Mouse (Mus musculus): Measurements from ENCODE around the gene Coa4.

Coa4 gene

DNA sequence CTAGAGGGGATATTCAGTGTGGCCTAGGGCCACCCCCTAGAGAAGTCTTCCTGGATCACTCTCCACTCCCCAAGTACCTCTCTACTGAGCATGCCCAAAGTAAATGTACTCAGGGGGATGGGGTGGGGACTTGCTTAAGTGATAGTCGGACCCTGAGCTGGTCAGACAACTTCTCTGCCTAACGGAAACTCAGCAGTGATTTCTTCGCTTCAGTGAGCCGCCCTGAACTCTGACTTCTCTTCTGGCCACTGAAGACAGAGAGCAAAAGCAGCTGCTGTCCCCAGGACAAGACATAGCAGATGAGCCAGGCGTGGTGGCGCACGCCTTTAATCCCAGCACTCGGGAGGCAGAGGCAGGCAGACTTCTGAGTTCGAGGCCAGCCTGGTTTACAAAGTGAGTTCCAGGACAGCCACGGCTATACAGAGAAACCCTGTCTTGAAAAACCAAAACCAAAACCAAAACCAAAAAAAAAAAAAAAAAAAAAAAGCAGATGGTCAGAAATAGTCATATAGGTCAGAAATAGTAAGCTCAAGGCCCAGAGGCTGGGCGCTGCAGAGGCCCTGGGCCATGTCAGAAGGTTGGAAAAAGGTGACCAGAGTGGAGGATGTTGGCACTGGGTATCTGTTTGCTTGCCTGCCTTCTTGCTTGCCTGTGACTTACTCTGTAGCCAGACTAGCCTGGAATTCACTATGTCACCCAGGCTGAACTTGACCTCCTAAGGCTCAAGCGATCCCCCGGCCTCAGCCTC is 32.0 kb upstream of the Coa4 start:
- no peak for DNase-seq (ENCODE audit: low read depth, low spot score)

DNA sequence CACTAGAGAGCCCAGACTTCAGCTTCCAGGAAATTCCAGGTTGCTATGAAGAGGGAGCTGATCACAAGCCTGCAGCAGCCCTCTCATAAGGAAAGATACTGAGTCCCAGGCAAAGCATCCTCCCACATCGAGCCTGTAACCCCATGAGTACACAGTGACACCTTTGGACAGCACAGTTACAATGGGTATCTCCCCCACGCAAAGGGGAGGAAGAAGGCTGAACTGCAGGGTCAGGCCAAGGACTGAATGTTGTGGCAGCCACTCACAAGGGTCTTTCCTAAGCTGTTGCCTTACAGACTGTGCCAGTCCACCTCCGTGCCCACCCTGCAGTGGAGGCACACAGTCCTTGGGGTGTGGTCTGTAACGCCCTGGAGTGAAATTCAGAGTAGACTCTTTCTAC is 30.4 kb upstream of the Coa4 start:
- DNase-seq (ENCODE audit: low read depth, low spot score): no peak

GRCm38 (mm10) chr7:100508670-100509069 is 28.2 kb upstream of the Coa4 start:
- no peak for DNase-seq (ENCODE audit: low read depth, low spot score)

DNA sequence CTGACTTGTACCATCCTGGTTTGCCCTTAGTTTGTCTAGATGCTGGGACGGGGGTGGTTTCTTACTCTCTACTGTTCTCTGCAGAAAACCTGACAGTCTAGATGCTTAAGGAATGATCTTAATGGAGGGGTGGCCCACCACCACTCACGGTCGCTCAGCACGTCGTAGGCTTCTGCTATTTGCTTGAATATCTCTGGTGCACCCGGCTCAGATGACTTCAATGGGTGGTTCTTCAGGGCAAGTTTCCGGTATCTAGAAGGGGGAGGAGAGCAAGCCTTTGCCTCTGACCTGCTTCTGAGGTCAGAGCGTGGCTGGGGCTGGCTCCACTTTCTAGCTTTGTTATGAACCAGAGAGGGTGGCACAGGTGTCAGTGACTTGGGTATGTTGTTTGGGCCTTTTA is 25.3 kb upstream of the Coa4 start:
- no peak for DNase-seq (ENCODE audit: low read depth, low spot score)

DNA sequence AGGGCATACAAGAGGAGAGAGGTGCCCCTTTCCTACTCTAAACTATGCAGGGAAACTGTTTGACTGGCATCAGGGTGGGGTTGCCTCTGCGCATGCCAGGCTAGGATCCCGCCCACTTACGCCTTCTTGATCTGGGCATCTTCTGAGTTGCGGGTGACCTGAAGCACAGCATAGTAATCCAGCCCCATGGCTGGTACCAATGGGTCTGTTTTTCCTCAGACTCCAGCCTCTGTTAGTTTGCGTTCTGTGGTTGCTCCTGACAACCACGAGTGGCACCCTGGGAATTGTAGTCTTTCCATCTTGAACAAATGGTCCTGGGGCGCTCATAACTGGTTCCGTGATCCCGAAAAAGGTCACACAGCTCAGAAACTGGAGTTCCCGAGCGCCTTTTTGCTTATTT is 22.3 kb upstream of the Coa4 start, which contains the start of gene Dnajb13:
Dnajb13 (minus strand) TSS at position 388 of the 400 bp plus-strand sequence.
- DNase-seq (ENCODE audit: low read depth, low spot score): no peak

GRCm38 (mm10) chr7:100520204-100520603 is 16.7 kb upstream of the Coa4 start:
- DNase-seq (ENCODE audit: low read depth, low spot score): no peak

DNA sequence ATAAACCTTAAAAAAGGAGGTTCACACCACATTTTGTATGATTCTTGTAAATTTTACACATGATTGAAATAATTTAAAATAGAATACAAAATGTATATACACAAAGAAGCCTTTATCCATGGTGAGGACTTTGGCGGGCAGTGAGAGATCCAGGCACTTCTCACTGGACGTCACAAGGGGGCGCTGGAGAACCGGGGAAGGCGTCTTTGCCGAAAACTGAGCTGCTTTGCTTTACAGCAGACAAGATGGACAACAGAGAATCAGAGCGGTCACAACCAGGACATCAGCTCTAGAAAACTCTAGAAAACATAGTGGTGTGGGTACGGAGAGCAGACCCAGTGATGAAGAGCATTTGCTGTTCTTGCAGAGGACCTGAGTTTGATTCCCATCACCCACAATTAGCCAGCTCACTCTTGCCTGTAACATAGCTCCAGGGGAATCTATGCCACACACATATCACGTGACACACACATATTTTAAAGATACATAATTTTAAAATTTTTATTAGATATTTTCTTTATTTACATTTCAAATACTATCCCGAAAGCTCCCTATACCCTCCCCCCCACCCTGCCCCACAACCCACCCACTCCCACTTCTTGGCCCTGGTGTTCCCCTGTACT is 16.1 kb upstream of the Coa4 start:
- DNase-seq (ENCODE audit: low read depth, low spot score): peak; percentile 83

DNA sequence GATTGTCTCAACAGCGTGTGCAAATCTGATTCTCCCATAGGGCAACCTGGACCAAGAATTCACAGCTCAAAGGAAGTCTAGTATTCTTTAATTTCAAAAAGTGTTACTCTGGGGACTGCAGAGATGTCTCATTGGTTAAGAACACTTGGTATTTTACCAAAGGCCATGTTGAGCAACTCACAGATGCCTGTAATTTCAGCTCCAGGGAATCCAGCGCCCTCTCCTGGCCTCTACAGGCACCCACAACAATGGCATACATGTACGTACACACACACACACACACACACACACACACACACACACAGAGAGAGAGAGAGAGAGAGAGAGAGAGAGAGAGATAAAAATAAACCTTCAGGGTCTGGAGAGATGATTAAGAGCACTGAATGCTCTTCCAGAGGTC is 14.6 kb upstream of the Coa4 start:
- DNase-seq (ENCODE audit: low read depth, low spot score): no peak

GRCm38 (mm10) chr7:100524669-100525068 is 12.2 kb upstream of the Coa4 start:
- no peak for DNase-seq (ENCODE audit: low read depth, low spot score)

GRCm38 (mm10) chr7:100530766-100531165 is 6.1 kb upstream of the Coa4 start:
- no peak for DNase-seq (ENCODE audit: low read depth, low spot score)

GRCm38 (mm10) chr7:100533503-100533902 is 3.4 kb upstream of the Coa4 start:
- DNase-seq (ENCODE audit: low read depth, low spot score): no peak

- no peak for DNase-seq (ENCODE audit: low read depth, low spot score)
Observed at GRCm38 (mm10) chr7:100534216-100534615, 2.7 kb upstream of the Coa4 start.

- DNase-seq (ENCODE audit: low read depth, low spot score): no peak
Observed at GRCm38 (mm10) chr7:100535831-100536230, 1.0 kb upstream of the Coa4 start.

DNA sequence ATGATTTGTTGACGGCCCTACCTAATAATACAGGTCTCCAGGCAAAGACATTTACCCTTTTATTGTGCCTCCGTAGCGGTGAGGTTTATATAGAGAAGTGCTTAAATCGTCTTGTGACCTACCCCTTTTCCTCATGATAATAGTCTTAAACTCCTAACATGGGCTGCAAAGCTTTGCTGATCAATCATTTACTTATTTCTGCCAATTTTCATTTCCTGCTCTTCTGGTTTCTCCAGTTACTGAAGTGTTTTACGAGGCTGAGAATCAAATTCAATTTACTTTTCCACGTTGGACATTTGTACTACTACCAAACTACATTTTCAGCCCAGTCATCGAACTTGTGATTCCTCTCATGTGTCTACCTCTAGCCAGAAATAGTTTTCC is 640 bp downstream of the Coa4 start:
- no peak for DNase-seq (ENCODE audit: low read depth, low spot score)

DNA sequence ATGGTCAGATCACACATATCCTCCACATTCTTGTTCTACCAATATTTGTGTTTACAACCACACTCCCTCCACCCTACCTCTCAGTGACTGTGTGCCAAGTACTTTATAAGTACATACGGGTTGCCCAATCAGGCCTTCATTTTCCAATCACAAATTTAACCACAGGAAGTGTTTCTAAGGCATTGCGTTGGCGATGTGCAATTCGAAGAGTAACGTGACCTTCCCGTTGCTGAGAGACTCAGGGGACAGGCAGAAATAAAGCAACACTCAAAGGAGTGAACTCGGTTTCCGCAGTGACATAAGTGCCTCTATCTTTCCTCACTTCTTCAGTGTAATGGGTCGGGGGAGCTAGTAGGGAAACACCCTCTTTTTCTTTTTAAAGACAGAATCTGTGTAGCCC is 2.6 kb downstream of the Coa4 start:
- no peak for DNase-seq (ENCODE audit: low read depth, low spot score)

DNA sequence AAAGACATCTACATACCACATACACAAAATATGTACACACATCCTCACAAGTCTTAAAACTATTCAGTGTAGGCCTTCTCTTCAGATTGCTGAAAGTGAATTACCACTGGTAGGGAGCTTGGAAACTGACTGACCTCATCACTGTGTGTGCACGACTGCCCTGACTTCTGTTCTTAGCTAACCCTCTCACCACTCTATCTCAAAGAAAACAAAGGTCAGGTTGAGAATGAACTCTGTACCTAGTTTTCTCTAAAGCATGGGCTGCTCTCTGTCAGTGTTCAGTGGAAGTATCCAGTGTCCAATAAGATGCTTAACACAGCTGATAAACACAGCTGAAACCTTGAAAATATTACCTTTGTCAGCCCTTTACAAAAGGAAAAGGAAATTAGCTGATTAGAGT is 7.6 kb downstream of the Coa4 start:
- no peak for DNase-seq (ENCODE audit: low read depth, low spot score)

DNA sequence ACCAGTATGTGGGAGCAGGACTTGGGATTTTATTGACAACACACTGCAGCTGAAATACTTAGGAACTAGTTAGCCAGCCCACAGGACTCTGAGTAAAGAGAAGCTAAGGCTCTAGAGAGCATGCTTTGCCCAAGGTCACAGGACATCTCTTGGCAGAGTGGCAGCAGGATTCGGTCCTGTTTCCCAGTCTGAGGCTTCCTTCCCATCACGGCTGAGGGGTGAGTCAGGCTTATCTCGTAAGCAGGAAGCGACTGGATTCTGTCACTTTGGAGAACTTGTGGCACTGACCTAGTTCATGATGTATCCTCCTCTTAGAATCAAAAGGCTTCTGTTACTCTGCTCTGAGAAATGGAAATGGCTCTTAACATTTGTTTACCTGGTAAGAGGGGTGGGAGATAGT is 10.8 kb downstream of the Coa4 start:
- DNase-seq (ENCODE audit: low read depth, low spot score): no peak

GRCm38 (mm10) chr7:100549796-100550195 is 12.9 kb downstream of the Coa4 start:
- no peak for DNase-seq (ENCODE audit: low read depth, low spot score)

DNA sequence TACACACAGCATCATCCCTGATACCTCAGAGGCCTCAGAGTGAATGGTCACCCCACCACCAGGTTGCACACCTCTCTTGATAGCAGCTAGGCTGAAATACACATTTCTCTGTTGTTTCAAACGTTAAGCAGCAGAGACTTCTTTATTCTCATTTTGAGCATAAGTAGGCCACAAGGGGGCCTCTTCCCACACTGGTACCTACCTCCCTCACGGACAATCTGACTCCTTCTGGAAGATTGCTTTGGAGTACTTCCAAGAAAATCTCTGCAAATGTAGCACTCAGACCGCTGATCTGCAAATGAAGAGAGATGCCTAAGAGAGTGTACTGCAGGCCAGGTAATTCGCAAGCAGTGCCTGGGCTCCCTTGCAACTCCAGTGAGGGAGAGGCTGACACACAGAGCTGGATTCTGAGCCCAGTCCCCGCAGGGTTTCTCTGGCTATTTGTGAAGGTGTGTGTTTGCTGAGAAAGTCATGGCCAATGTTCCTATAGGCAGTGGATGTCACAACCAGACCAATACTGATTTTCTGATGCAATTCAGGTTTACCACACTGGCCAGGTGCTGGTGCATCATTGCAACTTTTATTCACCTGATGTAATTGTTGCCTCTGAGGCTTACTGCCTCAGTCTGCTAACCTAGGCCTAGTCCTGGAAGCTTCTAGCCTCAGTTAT is 13.6 kb downstream of the Coa4 start:
- no peak for DNase-seq (ENCODE audit: low read depth, low spot score)

DNA sequence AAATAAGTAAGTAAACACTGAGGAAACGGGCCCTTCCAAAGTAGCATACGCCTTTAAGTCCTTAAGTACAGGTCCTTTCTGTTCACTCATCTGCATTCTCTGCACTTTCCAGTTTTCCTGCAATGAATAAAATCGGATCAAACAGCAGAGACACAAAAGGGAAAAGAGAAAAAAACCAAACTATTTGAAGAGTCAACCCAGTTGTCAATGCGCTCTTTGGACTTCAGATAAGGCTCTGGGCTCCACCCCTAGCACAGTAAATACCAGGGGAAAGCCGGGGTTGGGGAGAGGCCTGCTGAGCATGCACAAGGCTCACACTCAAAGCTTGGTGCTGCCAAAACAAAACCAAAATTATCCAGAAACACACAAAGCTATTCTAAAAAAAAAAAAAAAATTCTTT is 18.1 kb downstream of the Coa4 start:
- no peak for DNase-seq (ENCODE audit: low read depth, low spot score)

GRCm38 (mm10) chr7:100555431-100555951 is 18.6 kb downstream of the Coa4 start:
- peak; percentile 47 for DNase-seq (ENCODE audit: low read depth, low spot score)

- no peak for DNase-seq (ENCODE audit: low read depth, low spot score)
Observed at GRCm38 (mm10) chr7:100557241-100557640, 20.4 kb downstream of the Coa4 start.

GRCm38 (mm10) chr7:100559331-100559730 is 22.5 kb downstream of the Coa4 start:
- no peak for DNase-seq (ENCODE audit: low read depth, low spot score)
